Mouse (Mus musculus): ENCODE measurements around the gene Ntrk2. TPM values are rescaled to one million over a fixed set of nuclear protein-coding genes. Genes with fewer than 3 reads are reported as not detected.

Ntrk2 gene
- polyA plus RNA-seq, 1 experiment = 6.1 TPM

GRCm38 (mm10) chr13:58997763-58998162 lies 191.4 kb downstream of the Ntrk2 start:
- H3K36me3 ChIP-seq (ENCODE audit: control insufficient read depth, insufficient read depth, low read length) = no peaks in the 10 kb centered on the region
- 88% methylated on average over 2 of the region's 2 CpGs for WGBS
- no peaks in the 10 kb centered on the region for H3K27me3 ChIP-seq (replicated peaks; ENCODE audit: control insufficient read depth, insufficient read depth, low read length)
- TF ChIP-seq CTCF (conservative IDR thresholded peaks at IDR 0.05; ENCODE audit: insufficient read depth, insufficient read length, low read depth, low read length) = no peak
- H3K27ac ChIP-seq (ENCODE audit: insufficient read depth, low read depth, low read length) = no peak overlapping the region
- DNase-seq = no peak
- H3K4me1 ChIP-seq (ENCODE audit: control insufficient read depth, insufficient read depth, low read length) = no peaks in the 10 kb centered on the region
- H3K4me3 ChIP-seq (ENCODE audit: insufficient read depth, low read depth, low read length) = no peak overlapping the region

GRCm38 (mm10) chr13:58999373-59000053 lies 193.1 kb downstream of the Ntrk2 start:
- DNase-seq = no peak
- no peak for TF ChIP-seq POLR2A (IDR thresholded peaks at IDR 0.05; ENCODE audit: low read depth, low read length)
- TF ChIP-seq CTCF (conservative IDR thresholded peaks at IDR 0.05; ENCODE audit: insufficient read depth, insufficient read length, low read depth, low read length) = no peak
- Histone ChIP-seq H3K27ac (ENCODE audit: insufficient read depth, low read depth, low read length) (no peak overlapping the region), H3K4me1 (ENCODE audit: control insufficient read depth, insufficient read depth, low read length) (no peaks in the 10 kb centered on the region), H3K4me3 (ENCODE audit: insufficient read depth, low read depth, low read length) (no peak overlapping the region), H3K36me3 (ENCODE audit: control insufficient read depth, insufficient read depth, low read length) (no peaks in the 10 kb centered on the region), H3K27me3 (replicated peaks; ENCODE audit: control insufficient read depth, insufficient read depth, low read length) (no peaks in the 10 kb centered on the region)
- 65% methylated on average over 11 of the region's 11 CpGs for WGBS

GRCm38 (mm10) chr13:59002943-59003806 lies 196.8 kb downstream of the Ntrk2 start:
- H3K27ac ChIP-seq (ENCODE audit: insufficient read depth, low read depth, low read length) = no peak overlapping the region

DNA sequence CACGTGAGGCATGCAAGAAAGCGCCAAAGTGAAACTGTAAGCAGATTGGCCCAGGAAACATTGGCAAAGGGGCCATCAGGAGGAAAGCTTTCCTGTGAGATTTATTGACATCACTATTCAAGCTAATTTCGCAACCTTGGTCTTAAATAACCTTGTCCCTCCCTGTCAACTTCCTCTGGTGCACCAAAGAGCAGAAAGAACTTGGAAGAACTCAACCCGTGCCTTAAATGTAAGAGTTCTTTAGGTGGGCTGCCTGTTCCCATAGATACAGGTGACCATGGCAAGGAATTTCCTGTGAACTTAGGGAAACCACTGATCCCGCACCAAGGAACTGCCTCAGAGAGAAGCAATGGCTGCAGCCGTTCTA lies 197.4 kb downstream of the Ntrk2 start:
- no peak overlapping the region for H3K4me3 ChIP-seq (ENCODE audit: insufficient read depth, low read depth, low read length)
- DNase-seq = peak; percentile 11
- 45% methylated on average over 6 of the region's 6 CpGs for WGBS
- no peaks in the 10 kb centered on the region for H3K27me3 ChIP-seq (replicated peaks; ENCODE audit: control insufficient read depth, insufficient read depth, low read length)
- H3K36me3 ChIP-seq (ENCODE audit: control insufficient read depth, insufficient read depth, low read length) = no peaks in the 10 kb centered on the region
- no peaks in the 10 kb centered on the region for H3K4me1 ChIP-seq (ENCODE audit: control insufficient read depth, insufficient read depth, low read length)
- TF ChIP-seq CTCF (conservative IDR thresholded peaks at IDR 0.05; ENCODE audit: insufficient read depth, insufficient read length, low read depth, low read length) (no peak), POLR2A (IDR thresholded peaks at IDR 0.05; ENCODE audit: low read depth, low read length) (no peak)
- no peak overlapping the region for H3K27ac ChIP-seq (ENCODE audit: insufficient read depth, low read depth, low read length)

More at GRCm38 (mm10) chr13:59002943-59003806, 196.8 kb downstream of the Ntrk2 start:
- 56% methylated on average over 12 of the region's 12 CpGs for WGBS
- Histone ChIP-seq H3K27me3 (replicated peaks; ENCODE audit: control insufficient read depth, insufficient read depth, low read length) (no peaks in the 10 kb centered on the region), H3K4me1 (ENCODE audit: control insufficient read depth, insufficient read depth, low read length) (no peaks in the 10 kb centered on the region), H3K36me3 (ENCODE audit: control insufficient read depth, insufficient read depth, low read length) (no peaks in the 10 kb centered on the region), H3K4me3 (ENCODE audit: insufficient read depth, low read depth, low read length) (no peak overlapping the region)
- no peak for TF ChIP-seq CTCF (conservative IDR thresholded peaks at IDR 0.05; ENCODE audit: insufficient read depth, insufficient read length, low read depth, low read length)
- TF ChIP-seq POLR2A (IDR thresholded peaks at IDR 0.05; ENCODE audit: low read depth, low read length) = no peak
- peak; percentile 1 for DNase-seq

DNA sequence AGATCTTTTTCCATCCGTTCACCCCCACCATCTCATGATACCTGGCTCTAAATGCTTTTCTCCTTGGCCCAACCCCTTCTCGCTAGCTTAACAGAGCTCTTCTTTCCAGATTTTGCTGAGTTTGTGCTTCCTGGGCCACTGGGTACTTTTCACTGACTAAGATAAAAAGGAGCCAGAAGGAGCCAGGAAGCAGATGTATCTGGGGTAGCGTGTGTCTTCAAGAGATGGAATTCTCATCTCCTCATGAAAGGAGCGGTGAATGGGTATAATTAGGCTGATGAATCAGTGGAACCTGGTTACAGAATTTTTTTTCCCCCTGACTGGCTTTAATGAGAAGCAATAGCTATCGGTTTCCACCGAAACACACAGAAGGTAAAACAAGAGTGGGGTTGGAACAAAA lies 198.2 kb downstream of the Ntrk2 start:
- WGBS = 77% methylated on average over 6 of the region's 6 CpGs
- H3K4me3 ChIP-seq (ENCODE audit: insufficient read depth, low read depth, low read length) = no peak overlapping the region
- no peak for TF ChIP-seq CTCF (conservative IDR thresholded peaks at IDR 0.05; ENCODE audit: insufficient read depth, insufficient read length, low read depth, low read length)
- no peak for TF ChIP-seq POLR2A (IDR thresholded peaks at IDR 0.05; ENCODE audit: low read depth, low read length)
- H3K27me3 ChIP-seq (replicated peaks; ENCODE audit: control insufficient read depth, insufficient read depth, low read length) = no peaks in the 10 kb centered on the region
- no peaks in the 10 kb centered on the region for H3K4me1 ChIP-seq (ENCODE audit: control insufficient read depth, insufficient read depth, low read length)
- H3K36me3 ChIP-seq (ENCODE audit: control insufficient read depth, insufficient read depth, low read length) = no peaks in the 10 kb centered on the region
- H3K27ac ChIP-seq (ENCODE audit: insufficient read depth, low read depth, low read length) = no peak overlapping the region
- DNase-seq = no peak

GRCm38 (mm10) chr13:59009855-59010254 lies 203.5 kb downstream of the Ntrk2 start:
- Histone ChIP-seq H3K36me3 (ENCODE audit: control insufficient read depth, insufficient read depth, low read length) (no peaks in the 10 kb centered on the region), H3K27me3 (replicated peaks; ENCODE audit: control insufficient read depth, insufficient read depth, low read length) (no peaks in the 10 kb centered on the region), H3K4me3 (ENCODE audit: insufficient read depth, low read depth, low read length) (no peak overlapping the region), H3K4me1 (ENCODE audit: control insufficient read depth, insufficient read depth, low read length) (peaks cover 8% of the 10 kb centered on the region; the same call in 1 of the 2 replicates), H3K27ac (ENCODE audit: insufficient read depth, low read depth, low read length) (no peak overlapping the region)
- no peak for TF ChIP-seq POLR2A (IDR thresholded peaks at IDR 0.05; ENCODE audit: low read depth, low read length)
- no peak for TF ChIP-seq CTCF (conservative IDR thresholded peaks at IDR 0.05; ENCODE audit: insufficient read depth, insufficient read length, low read depth, low read length)
- peak; percentile 62 for DNase-seq
- 34% methylated on average over 5 of the region's 5 CpGs for WGBS

DNA sequence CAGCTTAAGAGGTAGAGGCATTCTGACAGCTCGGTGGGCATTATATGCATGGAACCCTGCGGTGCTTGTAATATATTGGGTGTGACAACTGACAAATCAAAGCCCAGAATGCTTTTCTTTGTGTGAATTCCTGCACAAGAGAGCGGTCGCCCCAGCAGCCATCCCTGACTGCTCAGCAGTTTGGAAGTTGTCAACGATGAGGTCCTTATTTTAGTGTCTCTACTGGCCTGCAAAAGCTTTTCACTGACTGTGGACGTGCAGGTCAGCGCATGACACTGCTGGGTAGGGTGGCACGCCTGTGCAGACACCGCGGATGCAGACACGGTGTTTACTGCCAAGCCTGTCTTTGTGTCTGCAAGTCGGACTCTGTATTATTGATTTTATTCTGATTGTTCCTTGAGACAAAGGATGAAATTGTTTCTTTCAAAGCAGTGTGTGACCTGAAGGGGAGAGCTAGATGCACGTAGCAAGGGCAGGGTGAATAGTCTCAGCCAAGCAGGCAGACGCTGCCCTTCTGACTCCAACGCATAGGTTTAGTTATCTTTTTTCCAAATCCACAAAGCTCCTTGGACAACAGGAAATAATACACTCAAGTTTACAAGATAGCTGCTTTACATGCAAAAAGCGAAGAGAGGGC lies 204.6 kb downstream of the Ntrk2 start:
- TF ChIP-seq CTCF (conservative IDR thresholded peaks at IDR 0.05; ENCODE audit: insufficient read depth, insufficient read length, low read depth, low read length) = no peak
- TF ChIP-seq POLR2A (IDR thresholded peaks at IDR 0.05; ENCODE audit: low read depth, low read length) = no peak
- DNase-seq = peak; percentile 2
- Histone ChIP-seq H3K27me3 (replicated peaks; ENCODE audit: control insufficient read depth, insufficient read depth, low read length) (no peaks in the 10 kb centered on the region), H3K4me3 (ENCODE audit: insufficient read depth, low read depth, low read length) (no peak overlapping the region), H3K4me1 (ENCODE audit: control insufficient read depth, insufficient read depth, low read length) (peaks cover 8% of the 10 kb centered on the region; the same call in 1 of the 2 replicates), H3K27ac (ENCODE audit: insufficient read depth, low read depth, low read length) (no peak overlapping the region), H3K36me3 (ENCODE audit: control insufficient read depth, insufficient read depth, low read length) (no peaks in the 10 kb centered on the region)
- WGBS = 31% methylated on average over 16 of the region's 16 CpGs
